Mouse (Mus musculus) bone marrow, adult 2 months (tissue): ENCODE data around the gene Ppfia4.

Experiments used
- CTCF ChIP-seq: fragments of 200-500 bp; IDR thresholded peaks from 2 replicates; pipeline ENCODE4 v1.5.1; 2011; ENCODE audit warnings: low read length, control low read depth; ENCODE audit not compliant: control insufficient read depth, insufficient read depth
- POLR2A ChIP-seq: fragments of 200-500 bp; IDR thresholded peaks from 2 replicates; pipeline ENCODE4 v1.6.1; 2011; ENCODE audit warnings: low read depth, mild to moderate bottlenecking, control low read depth, low read length, borderline replicate concordance; ENCODE audit not compliant: control insufficient read depth

DNA sequence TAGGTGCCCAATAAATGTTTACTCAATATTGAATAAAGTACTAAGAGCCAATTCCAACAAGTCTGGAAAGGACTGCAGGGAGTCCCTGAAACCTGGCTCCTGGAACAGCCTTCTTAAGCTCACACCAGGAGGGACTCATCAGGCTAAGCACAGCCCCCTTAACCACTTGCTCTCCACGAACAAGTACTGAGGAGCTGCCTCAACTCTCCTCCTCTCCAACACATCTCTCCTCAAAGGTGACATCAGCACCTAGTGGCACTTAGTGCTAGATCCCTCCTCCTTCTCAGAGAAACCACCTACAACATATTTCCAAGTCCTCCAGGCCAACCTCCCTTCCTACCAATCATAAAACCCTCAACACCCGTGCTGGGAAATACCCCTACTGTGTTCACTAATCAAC, 10.8 kb upstream of the Ppfia4 start:
- TF ChIP-seq CTCF (no peak), POLR2A (no peak)
